Mouse (Mus musculus) gastrocnemius, postnatal 14 days (tissue): ENCODE data around the gene Fkbp1a. TPM values are rescaled to one million over a fixed set of nuclear protein-coding genes. Genes with fewer than 3 reads are reported as not detected.
A peak's percentile ranks its signal among the peaks of the same experiment; 100 is the strongest.

ENCODE experiments used
- DNase-seq: peaks from one replicate; pipeline ENCODE4 v3.0.0; 2021; ENCODE audit warnings: mixed read lengths
- intact Hi-C: fragments of 180-260 bp; cut with DNase I; formaldehyde crosslinking; loops from one replicate; pipeline ENCODE4 v1.15.1; 2025; ENCODE audit warnings: low total_unique reads
- total RNA-seq, 2 experiments: library from RNA; stranded (reverse); gene quantifications; 2 replicates each; pipeline ENCODE4 v1.2.3; 2021

The Fkbp1a gene
- total RNA-seq, 2 experiments from 2014 or later: 190 to 225 TPM

DNA sequence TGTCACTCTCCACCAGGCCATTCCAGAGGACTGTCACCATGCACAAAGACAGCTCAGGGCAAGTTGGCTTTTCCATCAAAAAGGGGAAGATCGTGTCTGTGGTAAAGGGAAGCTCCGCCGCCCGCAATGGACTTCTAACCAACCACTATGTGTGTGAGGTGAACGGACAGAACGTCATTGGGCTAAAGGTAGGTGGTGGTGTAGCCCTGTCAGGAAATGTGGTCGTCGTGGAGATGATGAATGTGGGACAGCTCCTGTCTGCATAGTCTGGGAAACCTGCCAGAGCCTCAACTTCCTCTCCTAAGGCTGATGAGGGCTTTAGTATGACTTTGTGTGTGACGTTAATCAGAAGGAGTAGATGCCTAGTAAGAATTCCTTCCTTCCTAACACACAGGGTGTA, 45.0 kb downstream of the Fkbp1a start:
- DNase-seq: no peak
- intact Hi-C loops: loop anchor here (5.0 to 10.0 kb wide), 2 partner anchors 40 to 97 kb away; no protein-coding TSS in a partner anchor

DNA sequence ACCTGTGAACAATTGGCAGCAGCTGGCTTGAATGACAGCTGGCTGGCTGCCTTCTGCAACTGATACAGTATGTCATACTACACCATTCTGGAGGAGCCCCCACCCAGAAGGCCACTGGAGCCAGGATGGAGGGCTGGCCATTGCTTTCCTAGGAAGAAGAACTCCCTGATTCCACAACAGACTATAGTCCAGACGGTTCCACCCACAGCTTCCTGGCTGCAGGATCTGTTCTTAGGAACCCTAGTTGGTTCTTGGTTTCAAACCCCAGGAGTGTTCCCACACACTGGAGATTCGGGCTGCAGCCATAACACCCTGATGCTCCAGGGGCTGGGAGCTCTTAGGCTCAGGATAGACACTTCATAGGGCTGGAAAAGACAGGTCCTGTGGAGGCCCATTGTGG, 55.8 kb downstream of the Fkbp1a start:
- DNase-seq: no peak
- intact Hi-C loops: no loop called here

DNA sequence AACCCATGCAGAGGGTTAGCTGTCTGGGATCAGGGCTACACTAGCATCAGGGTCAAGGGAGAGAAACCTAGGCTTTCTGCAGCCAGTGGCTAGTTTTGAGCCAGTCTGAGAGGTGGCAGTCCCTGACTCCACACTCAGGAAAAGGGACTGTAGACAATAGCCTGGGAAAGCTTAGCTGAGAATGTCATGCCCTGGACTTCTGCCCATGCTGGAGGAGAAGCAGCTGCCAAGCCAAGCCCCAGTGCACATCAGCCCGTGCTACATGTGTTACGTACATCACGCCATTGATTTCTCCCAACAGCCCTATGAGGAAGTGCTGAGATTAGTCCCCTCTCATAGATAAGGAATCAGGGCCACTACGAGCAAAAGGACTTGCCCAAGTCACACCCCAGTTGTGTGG, 59.8 kb downstream of the Fkbp1a start:
- intact Hi-C loops: no loop called here

DNA sequence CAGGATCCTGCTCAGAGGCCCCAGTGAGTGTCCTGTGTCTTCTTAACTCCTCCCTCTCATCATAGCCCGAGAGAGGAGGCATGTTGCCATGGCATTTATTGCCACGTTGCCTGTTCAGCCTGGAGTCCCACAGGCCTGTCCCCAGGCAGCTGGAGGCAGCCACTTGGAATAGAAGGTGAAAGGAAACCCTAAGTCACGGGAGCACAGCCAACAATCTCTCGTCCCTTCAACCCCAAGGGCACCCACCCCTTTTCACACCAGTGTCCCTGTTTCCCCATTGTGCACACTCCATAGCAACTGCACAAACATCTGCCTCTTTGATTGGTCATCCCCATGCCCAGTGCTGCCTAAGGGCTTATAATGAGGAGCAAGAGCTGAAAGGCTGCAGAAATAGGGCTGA, 61.3 kb downstream of the Fkbp1a start:
- DNase-seq: peak; percentile 27
- intact Hi-C loops: no loop called here

More for the DNA sequence above, 59.8 kb downstream of the Fkbp1a start:
- DNase-seq: no peak

DNA sequence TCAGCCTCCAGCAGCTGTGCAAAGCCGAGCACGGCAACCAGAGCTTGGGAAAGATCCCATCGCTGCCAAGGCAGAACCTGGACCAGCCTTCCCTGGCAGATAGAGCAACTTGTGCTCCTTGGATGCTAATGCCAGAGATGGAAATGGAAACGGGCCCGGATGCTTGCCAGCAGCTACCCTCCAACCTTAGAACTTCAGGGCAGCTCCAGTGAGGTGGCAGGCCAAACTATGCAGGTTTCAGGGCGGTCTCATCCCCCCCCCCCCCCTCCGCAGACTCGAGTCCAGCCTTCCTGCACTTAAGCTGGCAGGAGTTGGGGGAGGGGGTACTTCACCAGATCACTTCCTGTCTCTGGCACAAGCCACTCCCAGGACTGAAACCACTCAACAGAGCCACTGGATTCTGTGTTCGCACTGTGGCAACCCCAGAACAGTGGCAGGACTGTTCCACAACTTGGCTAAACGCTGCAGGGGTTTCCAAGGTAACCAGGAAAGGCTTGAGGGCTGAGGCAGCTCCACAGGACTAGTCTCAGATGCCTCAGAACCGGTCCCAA, 63.2 kb downstream of the Fkbp1a start:
- DNase-seq: peak; percentile 62
- intact Hi-C loops: no loop called here

DNA sequence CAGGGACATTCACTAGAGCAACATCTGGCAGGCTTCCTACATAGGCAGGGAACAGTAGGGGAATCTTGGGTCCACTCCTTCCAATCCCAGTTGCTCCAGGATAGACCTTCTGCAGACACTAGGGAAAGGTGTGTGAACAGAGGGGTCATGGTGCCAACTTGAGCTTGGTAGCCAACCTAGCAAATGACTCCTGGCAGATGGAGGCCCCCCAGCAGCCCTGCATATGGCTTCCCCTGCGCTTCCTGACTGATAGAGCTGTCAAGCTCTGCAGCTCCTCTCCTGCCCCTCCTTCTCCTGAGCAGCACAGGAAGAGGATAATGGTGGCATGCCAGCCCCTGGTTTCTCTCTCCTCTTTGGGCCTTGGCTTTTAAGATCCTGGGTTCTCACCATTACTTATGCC, 66.2 kb downstream of the Fkbp1a start:
- intact Hi-C loops: no loop called here

DNA sequence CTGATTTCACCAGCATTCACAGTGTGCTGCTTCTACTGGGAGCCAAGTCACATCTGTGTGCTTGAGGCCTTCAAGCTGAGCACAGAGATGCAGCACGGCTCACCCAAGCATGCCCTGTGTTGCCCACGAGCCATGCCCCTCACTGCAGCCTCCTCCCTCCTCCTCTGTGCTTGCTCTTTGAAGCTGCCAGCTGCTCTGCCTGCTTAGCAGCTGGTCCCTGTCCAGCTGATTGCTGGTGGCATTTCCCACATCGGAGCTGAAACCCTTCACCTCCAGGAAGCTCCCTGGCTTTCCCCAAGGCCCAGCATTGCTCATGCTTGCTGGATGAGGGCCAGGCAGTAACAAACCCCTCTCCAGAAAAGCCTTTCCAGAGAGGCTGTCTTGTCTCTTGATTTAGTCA, 67.7 kb downstream of the Fkbp1a start:
- intact Hi-C loops: no loop called here
- DNase-seq: no peak

More for the DNA sequence above, 66.2 kb downstream of the Fkbp1a start:
- DNase-seq: no peak

Other genes starting within 250 kb of the Fkbp1a start
- not detected for gene 4921509C19Rik, start 66.3 kb upstream of the Fkbp1a start, total RNA-seq
- gene Nsfl1c, start 48.3 kb upstream of the Fkbp1a start, total RNA-seq: 10 to 100 TPM; 81.0 to 92.0 TPM
- gene Sdcbp2, start 30.1 kb downstream of the Fkbp1a start, total RNA-seq: under 1 TPM; 0.64 to 0.91 TPM
- gene Snph, start 90.1 kb downstream of the Fkbp1a start, total RNA-seq: 10 to 100 TPM; 10.7 to 10.8 TPM
- not detected for gene Rad21l, start 126.0 kb downstream of the Fkbp1a start, total RNA-seq
- 1 to 10 TPM in 1 of 2 experiments, under 1 TPM in 1; 0.66 to 1.1 TPM for gene Tmem74b, start 159.5 kb downstream of the Fkbp1a start, total RNA-seq
- gene Psmf1, start 201.7 kb downstream of the Fkbp1a start, total RNA-seq: 10 to 100 TPM; 22.6 to 22.8 TPM